Mouse (Mus musculus): Measurements from ENCODE around the gene Rab5b.

The Rab5b gene

DNA sequence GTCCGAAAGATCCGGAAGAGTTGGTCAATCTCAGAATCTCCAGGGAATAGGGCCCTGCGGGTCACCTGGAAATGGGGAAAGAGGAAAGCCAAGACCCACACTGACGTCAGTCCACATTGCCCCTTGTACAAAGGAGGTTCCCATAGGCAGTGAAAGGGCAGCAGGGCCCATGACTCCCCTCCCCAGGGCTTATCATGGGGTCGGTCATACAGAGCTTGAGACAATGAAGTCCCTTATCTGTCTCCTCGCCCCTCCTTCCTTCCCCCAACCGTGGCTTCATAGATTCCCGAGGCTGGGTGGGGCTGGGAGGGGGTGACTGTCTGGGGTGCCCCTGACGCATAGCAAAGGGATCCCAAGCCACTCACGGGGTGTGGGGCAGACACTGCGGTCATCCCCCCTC, 3.5 kb upstream of the Rab5b start:
- DNase-seq (ENCODE audit: low spot score in 2 of 2): no peak

DNA sequence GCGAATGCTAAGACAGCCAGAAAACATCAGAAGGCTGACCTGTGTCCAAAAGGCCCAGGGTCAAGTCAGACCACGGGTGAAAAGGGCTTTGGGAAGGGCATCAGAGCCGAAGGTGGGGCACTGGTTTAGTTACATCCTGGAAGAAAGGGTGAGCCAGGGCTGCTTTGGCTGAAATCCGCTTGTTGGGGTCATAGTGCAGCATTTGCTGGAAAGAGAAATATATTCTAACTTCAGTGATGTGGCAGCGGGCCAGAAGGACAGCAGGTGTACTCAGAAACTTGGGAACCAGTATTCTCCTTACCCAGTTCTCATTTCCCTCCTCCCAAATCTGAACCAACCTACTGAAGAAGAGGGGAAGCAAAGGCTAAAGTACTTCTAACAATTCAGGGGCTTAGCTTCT, 2.9 kb upstream of the Rab5b start:
- DNase-seq (ENCODE audit: low spot score in 2 of 2): no peak

DNA sequence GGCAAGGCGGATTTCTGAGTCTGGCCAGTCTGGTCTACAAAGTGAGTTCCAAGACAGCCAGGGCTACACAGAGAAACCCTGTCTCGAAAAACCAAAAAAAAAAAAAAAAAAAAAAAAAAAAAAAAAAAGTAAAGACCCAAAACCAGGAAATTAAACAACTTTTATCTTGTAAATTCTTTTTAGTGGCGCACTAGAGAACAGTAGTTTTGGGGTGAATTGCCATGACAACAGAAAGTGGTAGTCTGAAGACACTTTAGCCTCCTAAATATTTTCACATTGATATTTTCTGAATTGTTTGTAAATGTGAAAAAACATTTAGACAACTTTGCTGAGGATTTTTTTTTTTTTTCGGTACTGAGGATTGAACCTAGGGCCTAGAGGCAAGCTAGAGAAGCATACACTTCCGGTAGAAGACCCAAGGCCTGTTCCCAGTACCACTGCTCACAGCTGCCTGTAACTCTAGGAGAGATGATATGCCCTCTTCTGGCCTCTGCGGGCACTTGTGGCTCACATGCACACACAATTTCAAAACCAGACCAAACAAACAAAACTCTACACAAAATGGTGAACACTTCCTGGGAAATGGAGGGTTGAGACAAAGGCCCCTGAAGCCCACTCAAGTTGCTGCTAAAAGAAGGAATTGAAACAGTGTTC, 1.1 kb upstream of the Rab5b start:
- no peak for DNase-seq (ENCODE audit: low spot score in 2 of 2)

DNA sequence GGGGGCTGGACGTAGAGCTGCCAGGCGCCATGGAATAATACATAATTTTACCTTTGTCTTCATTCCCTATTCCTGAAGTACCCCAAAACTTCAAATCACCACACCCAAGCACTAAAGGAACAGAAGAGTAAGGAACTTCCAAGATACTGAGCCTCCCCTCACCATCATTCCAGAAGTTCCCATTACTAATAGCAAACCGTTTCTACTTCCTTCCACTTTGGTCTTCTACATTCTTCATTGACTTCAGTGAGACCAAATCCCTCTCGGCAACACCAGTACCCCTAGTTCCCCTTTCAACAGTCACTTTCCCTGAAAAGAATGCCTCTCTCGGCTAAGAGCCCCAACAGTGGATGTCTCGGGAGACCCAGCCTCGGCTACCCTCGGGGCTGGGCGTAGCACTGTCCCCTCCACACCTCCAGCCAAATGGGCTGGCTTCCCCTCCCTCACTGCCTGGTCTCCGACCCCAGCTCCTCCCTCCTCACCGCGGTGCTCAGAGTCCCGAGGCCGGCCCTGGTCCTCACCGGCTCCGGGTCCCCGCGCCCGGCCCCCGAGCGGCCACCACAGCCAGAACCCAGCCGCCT, 563 bp downstream of the Rab5b start:
- DNase-seq (ENCODE audit: low spot score in 2 of 2): no peak

DNA sequence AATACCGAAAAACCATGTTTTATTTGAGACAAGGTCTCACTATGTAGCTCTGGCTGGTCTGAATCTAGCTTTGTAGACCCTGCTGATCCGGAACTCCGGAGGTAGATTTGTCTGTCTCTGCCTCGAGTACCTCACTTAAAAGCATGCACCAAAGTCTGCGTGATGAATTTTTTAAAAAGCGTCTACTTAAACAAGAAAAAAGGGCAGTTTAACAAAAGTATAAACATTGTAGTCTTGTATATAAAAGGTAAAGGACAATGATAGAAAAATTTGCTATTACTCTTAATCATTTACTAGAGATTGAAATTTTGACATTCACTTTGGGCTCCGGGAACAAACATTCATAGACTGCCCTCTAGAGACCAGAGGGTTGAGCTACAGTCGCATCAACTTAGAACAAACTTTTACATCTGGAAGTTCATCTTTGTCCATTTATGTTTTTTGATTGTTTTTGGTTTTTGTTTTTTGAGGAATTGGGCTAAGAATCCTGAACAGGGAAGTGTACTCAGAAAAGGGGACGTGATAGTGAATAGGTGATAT, 21.5 kb downstream of the Rab5b start:
- no peak for DNase-seq (ENCODE audit: low spot score in 2 of 2)

DNA sequence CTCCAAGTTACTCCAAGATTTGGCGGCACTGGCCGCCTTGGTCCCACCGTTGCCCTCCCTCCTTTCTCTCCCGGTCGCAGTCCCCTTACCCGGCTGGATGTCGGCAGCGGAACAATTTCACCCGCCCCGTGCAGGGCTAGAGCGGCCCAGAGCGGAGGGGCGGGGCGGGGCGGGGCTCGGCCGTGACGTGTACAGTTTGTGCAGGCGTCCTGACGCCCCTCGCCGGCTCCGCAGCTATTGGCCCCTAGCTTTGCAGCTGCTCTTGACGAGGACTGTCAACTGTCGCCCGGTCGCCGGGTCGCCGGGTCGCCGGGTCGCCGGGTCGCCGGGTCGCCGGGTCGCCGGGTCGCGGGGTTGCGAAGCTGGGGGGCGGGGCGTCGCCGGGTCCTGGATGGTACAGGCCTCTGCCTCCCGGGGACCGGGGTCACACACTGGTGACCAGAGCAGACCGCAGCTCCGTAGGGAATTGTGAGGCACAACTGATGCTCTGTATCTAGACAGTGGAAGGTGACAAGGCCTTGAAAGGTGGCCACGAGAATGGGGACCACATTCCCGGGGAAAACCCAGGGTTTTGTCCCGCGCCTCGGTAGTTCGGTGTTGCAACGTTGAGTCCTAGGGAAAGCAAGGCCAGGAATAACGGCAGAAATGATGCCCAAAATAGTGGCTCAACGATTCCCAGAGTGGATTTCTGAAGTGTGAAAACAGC, 22.1 kb downstream of the Rab5b start, which contains the start of gene Suox:
Gene Suox (minus strand): TSS at position 311 of the 706 bp plus-strand sequence.
- DNase-seq (ENCODE audit: low spot score in 2 of 2): peak; percentile 65 to 76

DNA sequence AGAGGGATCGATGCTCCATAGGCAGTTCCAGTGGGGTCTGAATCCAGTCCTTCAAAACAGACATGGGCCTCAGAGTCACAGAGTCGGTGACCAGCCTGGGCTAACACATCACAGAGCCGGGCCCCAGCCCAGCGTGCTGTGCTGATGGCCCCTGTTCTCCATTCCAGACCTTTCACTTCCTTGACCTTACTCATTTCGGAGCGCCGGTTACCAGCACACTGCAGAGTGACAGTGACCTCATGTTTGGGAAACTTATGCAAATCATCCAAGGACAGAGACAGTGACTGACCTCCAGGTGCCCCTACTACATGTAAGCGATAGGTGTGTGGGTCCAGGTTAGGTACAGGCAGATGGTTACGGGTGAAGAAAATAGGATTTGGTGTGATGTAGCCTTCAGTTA, 24.9 kb downstream of the Rab5b start:
- DNase-seq (ENCODE audit: low spot score in 2 of 2): no peak

DNA sequence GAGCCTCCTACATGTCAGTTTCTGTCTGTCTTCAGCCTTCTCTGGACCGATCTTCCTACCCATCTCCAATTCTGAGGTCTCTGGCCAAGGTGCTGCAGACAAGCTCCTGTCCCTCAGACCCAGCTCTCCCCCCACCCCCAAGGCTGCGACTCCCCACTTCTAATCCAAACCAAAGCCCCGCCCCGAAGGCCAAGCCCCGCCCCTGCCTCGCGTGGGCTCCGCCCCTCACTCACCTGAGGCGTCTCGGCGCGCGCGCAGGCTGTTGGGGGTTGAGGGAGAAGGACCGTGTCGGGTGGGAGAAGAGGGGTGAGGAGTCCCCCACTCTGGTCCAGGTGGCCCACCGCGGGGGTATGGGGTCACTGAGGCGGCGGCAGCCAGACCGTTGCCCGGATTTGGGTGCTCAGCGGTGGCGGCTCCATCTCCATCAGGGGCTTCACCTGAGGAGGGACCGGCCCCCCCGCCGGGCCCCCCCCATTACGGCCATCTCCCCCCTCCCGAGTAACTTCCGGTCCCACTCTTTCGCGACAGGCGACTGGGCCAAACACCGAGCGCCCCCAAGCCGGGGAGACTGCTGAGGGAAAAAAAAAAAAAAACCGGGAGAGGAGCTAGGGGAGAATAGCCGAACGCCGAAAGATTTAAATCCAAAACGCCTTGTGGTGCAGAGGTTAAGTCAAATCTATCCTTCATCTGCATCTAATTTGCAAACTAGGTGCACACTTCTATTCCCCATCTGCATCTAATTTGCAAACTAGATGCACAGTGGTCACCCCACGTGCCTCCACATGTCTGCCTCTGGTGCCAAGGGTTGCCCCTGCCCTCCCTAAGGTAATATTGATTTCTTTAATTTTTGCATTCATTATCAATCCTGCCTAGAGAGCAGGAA, 27.0 kb downstream of the Rab5b start:
- peak; percentile 37 to 54 for DNase-seq (ENCODE audit: low spot score in 2 of 2)

DNA sequence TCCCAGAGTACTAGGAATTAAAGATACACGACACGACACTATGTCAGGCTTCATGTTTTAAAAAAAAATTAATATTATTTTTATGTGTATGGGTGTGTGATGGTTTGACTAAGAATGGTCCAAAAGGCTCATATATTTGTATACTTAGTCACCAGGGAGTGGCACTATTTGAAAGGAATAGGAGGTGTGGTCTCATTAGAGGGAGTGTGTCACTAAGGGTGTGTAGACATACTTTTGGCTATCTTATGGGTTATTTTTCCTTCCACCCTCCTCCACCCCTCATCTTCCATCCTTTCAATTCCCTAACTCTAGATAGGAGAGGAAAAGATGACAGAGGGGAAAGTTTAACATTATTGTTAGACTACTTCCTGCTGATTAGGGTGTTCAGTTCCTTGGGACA, 30.3 kb downstream of the Rab5b start:
- no peak for DNase-seq (ENCODE audit: low spot score in 2 of 2)

DNA sequence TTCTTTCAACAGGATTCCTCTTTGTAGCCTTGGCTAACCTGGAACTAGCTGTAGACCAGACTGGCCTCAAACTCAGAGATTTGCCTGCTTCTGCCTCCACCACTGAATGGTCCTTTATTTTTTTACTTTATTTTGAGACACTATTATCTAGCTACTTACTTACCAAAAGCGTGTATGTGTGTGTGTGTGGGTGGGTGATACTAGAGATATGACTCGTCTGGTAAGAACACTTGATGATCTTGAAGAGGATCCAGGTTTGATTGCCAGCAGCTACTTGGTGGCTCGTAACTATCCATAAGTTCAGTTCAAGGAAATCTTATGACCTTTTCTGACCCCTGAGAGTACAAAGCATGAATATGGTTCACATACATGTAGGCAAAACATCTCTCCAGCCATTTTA, 30.8 kb downstream of the Rab5b start:
- no peak for DNase-seq (ENCODE audit: low spot score in 2 of 2)

DNA sequence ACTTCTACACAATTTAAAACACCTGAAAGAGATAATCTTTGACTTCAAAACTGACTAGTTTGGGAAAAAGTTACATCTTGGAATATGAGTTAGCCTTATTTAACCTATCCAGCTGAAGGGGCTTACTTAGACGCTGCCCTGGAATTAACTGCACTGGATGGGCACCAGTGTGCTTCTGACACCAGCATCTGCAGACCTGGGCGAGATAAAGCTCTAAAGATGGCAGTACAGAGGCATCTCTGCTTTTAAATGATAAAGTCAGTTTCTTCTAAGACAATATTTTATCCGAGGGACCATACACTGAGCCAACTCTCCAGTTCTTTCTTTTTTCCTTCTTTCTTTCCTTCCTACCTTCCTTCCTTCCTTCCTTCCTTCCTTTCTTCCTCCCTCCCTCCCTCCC, 31.3 kb downstream of the Rab5b start:
- DNase-seq (ENCODE audit: low spot score in 2 of 2): no peak

DNA sequence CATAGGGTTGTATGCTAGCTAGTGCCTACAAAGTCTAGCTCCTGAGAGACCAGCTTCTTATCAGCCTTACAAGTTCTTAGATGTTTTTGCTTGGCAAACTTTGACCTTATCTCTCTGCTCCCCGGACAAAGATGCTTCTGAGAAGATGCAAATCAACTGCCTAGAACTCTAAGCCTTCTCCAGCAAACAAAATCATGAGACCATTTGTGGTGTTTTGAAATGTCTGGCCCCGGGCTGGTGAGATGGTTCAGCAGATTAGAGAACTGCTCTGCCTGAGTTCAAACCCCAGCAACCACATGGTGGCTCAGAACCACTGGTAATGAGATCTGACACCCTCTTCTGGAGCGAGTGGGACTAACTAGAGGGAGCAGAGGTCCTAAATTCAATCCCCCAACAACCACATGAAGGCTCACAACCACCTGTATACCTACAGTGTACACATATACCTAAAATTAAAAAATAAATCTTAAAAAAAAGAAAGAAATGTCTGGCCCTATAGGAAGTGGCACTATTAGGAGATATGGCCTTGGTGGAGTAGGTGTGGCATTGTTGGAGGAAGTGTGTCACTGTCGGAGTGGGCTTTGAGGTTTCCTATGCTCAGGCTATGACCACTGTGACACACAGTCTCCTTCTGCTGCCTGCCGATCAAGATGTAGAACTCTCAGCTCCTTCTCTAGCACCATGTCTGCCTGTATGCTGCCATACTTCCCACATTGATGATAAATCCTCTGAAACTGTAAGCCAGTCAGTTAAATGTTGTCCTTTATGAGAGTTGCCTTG, 32.4 kb downstream of the Rab5b start:
- no peak for DNase-seq (ENCODE audit: low spot score in 2 of 2)

DNA sequence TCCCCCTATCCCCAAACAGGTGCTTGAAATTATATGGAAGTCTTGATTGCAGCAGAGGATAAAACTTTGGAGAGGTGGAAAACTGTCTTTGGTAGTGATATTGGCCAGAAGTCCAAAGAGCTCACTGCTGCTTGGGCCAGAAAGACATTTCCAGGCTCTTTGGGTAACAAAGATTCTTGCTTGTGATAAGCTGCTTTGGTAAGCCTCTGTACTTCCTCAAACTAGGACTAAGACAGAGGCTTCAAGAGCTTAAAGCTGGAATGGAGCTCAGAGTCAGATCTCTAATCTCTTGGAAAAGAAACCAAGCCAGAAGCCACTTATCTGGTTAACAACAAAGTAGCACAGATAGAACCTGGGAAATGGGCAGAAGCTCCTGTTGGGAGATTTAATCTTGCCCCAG, 33.6 kb downstream of the Rab5b start:
- DNase-seq (ENCODE audit: low spot score in 2 of 2): no peak

DNA sequence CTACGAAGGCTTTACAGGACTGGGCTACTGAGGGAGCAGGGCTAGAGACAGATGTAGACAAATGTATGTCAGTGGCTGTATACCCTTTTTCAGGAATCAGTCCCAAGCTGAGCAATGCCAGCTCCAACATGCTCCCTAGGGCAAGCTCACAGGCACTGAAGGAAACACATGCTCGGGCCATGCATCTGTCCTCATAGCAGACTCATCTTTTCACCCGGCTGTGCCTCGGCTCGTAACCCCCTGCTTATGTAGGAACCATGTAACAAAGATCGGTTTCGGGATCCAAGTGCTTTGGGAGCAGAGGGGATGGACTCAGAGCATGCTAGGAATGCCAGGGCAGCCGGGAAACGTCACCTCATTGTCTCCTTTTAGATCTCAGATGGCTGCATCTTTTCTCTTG, 36.6 kb downstream of the Rab5b start:
- DNase-seq (ENCODE audit: low spot score in 2 of 2): no peak

DNA sequence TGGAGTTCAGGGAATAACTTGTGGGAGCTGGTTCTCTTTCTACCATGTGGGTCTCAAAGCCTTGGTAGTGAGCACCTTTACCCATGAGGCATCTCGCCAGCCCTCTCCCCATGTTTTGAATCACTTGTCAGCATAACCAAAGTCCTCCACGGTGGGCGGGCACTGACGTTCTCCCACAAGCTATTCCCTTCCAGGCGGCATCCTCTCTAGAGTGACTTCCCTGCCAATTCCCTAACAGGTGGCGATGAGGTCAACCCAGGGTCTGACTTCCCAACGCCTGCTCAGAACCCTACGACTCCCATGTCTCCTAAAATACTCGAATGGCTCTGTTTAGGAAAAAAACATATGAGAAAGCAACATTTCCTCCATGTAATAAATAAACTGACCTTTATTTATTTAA, 38.2 kb downstream of the Rab5b start:
- no peak for DNase-seq (ENCODE audit: low spot score in 2 of 2)

DNA sequence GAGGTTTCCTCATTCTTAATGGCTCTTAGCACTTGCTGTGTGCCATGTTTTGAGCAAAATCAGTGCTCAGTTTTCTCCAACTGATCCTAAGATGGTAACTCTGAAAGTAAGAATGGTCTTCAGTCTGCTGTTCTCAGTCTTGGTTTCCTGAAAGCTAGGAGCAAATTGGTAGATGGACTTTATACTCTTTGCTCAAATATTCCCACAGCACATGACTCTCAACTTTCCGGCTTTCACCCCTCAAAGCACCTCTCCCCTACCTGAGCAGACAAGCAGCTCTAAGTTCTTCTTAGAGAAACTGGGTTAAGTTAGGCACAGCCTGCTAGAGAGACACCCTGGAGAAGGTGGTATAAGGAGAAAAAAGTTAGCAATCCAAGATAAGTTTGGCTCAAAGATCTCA, 39.3 kb downstream of the Rab5b start:
- DNase-seq (ENCODE audit: low spot score in 2 of 2): no peak

DNA sequence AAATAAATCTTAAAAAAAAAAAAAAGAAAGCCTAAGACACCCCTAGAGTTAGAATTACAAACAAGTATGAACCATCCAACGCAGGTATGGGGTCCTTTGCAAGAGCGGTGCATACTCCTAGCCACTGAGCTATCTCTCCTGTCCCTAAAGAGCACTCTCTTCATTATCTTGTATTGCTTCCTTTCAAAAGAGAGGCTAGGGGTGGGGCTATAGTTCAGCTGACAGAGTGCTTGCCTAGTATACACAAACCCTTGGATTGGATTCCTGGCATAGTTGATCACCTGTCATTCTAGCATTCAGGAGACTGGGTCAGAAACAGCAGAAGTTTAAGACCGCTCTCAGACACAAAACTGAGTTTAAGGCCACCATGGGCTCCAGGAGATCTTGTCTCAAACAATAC, 40.8 kb downstream of the Rab5b start:
- DNase-seq (ENCODE audit: low spot score in 2 of 2): no peak

DNA sequence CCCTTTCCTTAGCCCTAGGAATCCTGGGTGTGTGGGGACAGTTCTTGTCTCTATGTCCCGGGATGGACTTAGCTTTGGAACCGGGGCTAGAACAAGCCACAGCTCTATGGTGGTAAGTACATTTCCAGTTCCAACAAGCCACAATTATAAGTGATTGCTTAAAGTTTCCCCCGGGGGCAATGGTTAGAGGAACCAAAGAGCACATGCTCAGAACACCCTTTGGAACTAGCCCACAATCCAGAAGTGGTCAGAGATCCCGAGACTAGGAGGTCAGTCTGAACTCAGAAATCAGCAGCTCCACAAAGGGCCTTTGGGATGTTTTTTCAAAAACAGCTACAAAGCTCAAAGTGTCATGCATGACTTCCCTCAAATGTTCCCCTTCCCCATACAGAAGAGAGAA, 42.2 kb downstream of the Rab5b start:
- DNase-seq (ENCODE audit: low spot score in 2 of 2): no peak

DNA sequence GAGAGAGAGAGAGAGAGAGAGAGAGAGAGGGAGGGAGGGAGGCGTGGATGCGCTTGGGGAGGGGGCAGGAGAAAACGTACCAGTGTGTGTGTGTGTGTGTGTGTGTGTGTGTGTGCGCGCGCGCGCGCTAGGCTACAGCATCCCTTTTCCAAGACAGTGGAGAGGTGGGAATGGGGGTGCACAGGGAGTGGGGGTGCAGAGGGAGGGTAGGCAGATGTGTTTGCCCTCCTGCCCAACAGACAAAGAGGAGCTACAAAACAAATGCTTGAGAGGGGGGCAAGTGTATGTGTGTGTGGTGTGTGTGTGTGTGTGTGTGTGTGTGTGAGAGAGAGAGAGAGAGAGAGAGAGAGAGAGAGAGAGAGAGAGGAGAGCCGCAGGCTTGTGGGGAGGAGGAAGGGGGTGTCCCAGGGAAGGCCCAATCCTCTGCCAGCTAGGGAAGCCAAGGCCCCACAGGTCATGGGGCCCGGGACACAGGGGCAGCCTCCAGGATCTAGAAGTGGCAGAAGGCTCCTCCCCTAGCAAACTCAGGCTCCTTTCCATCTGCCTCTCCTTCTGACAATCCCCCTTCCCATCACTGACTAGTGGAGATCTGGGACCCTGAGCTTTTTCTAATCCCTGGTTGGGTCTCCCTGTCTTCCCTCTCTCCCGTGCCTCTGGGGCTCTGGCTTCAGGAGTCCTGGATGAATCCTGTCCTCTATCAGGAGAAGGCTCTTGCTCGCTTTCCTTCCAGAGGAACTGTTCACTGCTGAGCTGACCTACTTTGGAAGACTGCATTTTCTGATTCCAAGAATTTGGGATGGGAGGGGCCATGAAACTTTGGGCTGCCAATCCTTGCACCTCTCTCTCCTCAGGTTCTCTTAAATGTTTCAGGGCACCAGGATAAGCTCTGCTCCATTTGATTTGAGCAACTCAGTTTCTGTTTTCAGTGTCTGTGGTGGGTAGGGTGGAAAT, 49.6 kb downstream of the Rab5b start:
- peak in 1 of 2 experiments; percentile 20 for DNase-seq (ENCODE audit: low spot score in 2 of 2)

Data from frontal cortex, postnatal 14 days (tissue).